Mouse (Mus musculus) CD8-positive naive resting alpha-beta T cell, adult 57 days (primary cell): ENCODE measurements around the gene Hoxc11. TPM values are rescaled to one million over a fixed set of nuclear protein-coding genes. Genes with fewer than 3 reads are reported as not detected.

ENCODE experiments used
- total RNA-seq: library from RNA; stranded (reverse); gene quantifications from one replicate; pipeline ENCODE4 v1.2.4, GENCODE M21; 2023

The Hoxc11 gene
- not detected for total RNA-seq

DNA sequence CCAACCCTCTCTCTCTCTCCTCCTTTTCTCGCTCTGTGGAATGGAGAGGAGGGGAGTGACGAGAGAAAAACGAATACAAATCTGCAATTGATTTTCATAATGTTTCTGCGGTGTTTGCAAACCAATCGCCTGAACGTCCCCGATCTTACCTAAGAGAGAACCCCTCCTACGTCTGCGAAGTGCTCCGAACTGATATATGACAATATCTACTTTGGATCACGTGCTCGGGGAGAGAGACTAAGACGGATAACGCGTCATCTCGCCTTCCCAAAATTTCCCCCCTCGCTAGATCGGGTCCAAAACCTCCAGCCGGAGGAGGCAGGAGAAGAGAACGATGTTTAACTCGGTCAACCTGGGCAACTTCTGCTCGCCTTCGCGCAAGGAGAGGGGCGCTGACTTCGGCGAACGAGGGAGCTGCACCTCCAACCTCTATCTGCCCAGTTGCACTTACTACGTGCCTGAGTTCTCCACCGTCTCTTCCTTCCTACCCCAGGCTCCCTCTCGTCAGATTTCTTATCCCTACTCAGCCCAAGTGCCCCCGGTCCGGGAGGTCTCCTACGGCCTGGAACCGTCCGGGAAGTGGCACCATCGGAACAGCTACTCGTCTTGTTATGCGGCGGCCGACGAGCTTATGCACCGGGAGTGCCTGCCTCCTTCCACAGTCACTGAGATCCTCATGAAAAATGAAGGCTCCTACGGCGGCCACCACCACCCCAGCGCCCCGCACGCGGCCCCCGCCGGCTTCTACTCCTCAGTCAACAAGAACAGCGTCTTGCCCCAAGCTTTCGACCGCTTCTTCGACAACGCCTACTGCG, at the start of gene Hoxc11:
Gene Hoxc11 (plus strand): TSS at position 236 of the 815 bp plus-strand sequence.

DNA sequence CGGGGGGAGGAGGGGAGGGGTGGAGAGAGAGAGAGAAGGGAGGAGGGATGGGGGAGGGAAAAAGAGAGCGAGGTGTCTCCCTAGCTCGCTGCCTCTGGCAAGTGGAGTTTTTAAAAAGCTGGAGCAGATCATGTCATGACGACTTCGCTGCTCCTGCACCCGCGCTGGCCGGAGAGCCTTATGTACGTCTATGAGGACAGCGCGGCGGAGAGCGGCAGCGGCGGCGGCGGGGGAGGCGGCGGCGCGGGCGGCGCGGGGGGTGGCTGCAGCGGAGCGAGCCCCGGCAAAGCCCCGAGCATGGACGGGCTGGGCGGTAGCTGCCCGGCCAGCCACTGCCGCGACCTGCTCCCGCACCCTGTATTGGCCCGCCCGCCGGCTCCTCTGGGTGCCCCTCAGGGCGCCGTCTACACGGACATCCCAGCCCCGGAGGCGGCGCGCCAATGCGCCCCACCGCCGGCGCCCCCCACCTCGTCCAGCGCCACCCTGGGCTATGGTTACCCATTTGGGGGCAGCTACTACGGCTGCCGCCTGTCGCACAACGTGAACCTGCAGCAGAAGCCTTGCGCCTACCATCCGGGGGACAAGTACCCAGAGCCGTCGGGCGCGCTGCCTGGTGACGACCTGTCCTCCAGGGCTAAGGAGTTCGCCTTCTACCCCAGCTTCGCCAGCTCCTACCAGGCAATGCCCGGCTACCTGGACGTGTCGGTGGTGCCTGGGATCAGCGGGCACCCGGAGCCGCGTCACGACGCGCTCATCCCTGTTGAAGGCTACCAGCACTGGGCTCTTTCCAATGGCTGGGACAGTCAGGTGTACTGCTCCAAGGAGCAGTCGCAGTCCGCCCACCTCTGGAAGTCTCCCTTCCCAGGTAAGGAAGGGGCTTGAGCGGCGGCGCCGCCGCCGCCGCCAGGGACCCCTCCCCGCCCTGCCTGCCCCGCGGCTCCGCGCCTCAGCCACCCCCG, 32.9 kb upstream of the Hoxc11 start, which contains the start of gene Hoxc13:
Gene Hoxc13 (plus strand): TSS at position 51 of the 959 bp plus-strand sequence.

DNA sequence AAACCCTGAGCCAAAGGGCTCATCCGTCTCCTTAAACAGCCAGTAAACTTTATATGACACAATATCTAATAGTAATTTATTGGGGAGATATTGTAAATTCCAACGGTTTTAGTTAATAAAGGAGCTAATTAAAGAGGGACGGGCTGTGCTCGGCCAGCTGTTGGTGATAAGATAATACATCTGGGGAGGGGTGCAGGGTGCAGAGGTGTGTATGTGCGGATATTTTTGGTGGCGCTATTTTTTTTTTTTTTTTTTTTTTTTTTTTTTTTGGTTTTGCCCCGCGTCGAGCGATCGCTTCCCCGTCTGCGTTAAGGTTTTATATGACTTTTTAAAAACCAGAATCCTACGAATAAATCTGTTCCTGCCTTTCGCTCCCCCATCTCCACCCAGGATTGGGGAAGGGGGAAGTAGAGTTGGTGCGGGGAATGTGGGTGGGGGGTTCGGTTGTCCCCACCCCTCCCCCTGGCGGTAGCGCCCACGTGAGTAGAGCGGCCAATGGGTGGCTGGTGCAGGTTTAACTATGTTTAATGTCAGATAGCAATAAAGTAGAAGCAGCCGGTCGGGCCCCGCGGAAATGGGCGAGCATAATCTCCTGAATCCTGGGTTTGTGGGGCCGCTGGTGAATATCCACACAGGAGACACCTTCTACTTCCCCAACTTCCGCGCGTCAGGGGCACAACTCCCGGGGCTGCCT, 17.8 kb upstream of the Hoxc11 start, which contains the start of gene Hoxc12:
Gene Hoxc12 (plus strand): TSS at position 479 of the 694 bp plus-strand sequence.

DNA sequence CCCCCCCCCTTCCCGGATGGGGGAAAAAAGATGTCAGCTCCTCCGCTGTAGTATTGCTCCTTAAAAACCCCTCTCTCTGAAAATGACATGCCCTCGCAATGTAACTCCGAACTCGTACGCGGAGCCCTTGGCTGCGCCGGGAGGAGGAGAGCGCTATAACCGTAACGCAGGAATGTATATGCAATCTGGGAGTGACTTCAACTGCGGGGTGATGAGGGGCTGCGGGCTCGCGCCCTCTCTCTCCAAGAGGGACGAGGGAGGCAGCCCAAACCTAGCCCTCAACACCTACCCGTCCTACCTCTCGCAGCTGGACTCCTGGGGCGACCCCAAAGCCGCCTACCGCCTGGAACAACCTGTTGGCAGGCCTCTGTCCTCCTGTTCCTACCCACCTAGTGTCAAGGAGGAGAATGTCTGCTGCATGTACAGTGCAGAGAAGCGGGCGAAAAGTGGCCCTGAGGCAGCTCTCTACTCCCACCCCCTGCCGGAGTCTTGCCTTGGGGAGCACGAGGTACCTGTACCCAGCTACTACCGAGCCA, 12.6 kb downstream of the Hoxc11 start, which contains the start of gene Hoxc10:
Gene Hoxc10 (plus strand): TSS at position 21 of the 536 bp plus-strand sequence.

DNA sequence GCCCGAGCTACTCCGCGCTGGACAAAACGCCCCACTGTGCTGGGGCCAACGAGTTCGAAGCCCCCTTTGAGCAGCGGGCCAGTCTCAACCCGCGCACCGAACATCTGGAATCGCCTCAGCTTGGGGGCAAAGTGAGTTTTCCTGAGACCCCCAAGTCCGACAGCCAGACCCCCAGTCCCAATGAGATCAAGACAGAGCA, 13.0 kb downstream of the Hoxc11 start, which contains the start of gene Hoxc5:
Gene Hoxc5 (plus strand): TSS at position 132 of the 199 bp plus-strand sequence.

DNA sequence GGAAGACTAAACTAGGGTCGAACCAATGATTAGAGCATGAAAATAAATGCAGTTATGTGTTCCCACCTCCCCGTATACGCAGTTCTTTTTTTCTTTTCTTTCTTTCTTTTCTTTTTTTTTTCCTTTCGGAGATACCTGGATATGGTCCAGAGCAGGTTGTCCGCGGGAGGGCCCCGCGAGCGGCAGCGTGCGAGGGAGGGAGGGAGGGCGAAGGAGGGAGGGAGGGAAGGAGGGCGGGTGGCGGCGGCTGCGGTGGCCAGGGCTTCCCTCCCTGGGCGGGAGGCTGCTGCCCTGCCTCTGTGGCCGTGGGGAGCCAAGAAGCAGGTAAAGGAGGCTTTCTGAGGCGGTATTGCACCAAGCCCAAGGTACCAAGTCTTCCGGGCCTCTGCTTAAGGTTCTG, 21.9 kb downstream of the Hoxc11 start, which contains the start of gene Hoxc9:
Gene Hoxc9 (plus strand): TSS at position 269 of the 400 bp plus-strand sequence.

DNA sequence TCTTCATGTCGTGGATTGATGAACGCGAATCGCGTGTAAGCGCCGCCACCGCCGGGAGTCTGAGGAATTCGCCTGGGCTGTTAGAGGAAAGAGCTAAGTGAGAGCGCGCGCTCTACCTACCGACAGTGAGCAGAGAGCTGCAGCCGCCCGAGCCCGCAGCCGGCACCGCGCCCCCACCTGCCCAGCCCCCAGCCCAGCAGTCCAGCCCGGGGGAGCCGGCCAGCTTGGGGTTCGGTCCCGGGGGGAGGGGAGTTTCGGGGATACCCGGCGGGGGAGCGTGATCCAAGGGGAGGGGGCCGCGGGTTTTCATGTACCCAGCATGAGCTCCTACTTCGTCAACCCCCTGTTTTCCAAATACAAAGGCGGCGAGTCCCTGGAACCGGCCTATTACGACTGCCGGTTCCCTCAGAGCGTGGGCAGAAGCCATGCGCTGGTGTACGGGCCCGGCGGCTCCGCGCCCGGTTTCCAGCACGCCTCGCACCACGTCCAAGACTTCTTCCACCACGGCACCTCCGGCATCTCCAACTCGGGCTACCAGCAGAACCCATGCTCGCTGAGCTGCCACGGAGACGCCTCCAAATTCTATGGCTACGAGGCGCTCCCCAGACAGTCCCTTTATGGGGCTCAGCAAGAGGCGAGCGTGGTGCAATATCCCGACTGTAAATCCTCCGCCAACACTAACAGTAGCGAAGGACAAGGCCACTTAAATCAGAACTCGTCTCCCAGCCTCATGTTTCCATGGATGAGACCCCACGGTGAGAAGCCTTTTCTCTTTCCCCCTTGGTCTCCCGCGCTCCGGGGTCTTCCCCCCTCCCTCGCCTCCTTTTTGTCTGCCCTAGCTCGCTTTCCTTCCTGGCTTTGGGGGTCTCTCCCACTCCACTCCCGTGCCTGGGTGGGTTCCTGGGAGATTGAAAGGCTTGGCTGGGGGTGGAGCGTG, 36.5 kb downstream of the Hoxc11 start, which contains the start of gene Hoxc8:
Gene Hoxc8 (plus strand): TSS at position 147 of the 937 bp plus-strand sequence.

DNA sequence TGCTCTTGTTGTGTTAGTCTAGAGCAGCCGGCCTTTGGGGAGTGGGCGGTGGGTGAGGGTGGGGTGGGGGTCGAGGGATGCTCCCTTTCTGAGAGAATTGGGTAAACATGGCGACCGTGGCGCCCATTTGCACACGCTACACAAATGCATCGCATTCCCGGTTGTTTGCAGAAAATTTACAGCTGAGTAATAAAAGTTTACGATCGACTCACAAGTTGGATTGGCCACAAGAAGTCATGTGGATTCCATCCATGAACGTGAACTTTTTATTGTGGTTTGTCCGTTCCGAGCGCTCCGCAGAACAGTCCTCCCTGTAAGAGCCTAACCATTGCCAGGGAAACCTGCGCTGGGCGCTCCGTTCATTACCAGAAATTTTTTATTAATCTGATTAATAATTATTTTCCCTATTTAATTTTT, 43.7 kb downstream of the Hoxc11 start, which contains the start of gene Hoxc6:
Gene Hoxc6 (plus strand): TSS at position 319 of the 417 bp plus-strand sequence.

Other genes starting within 250 kb of the Hoxc11 start
- gene Calcoco1, start 232.2 kb upstream of the Hoxc11 start, total RNA-seq = 50.7 TPM
- gene Hoxc13, start 33.3 kb upstream of the Hoxc11 start, total RNA-seq = not detected
- not detected for gene Hoxc12, start 17.7 kb upstream of the Hoxc11 start, total RNA-seq
- gene Hoxc10, start 12.4 kb downstream of the Hoxc11 start, total RNA-seq = not detected
- gene Hoxc5, start 13.0 kb downstream of the Hoxc11 start, total RNA-seq = not detected
- not detected for gene Hoxc9, start 22.0 kb downstream of the Hoxc11 start, total RNA-seq
- not detected for gene Hoxc8, start 36.2 kb downstream of the Hoxc11 start, total RNA-seq
- not detected for gene Hoxc6, start 43.8 kb downstream of the Hoxc11 start, total RNA-seq
- gene Hoxc4, start 64.5 kb downstream of the Hoxc11 start, total RNA-seq = not detected
- gene Smug1, start 212.7 kb downstream of the Hoxc11 start, total RNA-seq = 6.2 TPM